Mouse (Mus musculus): ENCODE results near the gene Gm44503.

GRCm38 (mm10) chr9:73030443-73030842 is 71.8 kb downstream of the Gm44503 start:
- TF ChIP-seq CTCF (IDR thresholded peaks at IDR 0.05; ENCODE audit: control insufficient read depth, insufficient read depth, insufficient read length): no peak
- TF ChIP-seq MAX (IDR thresholded peaks at IDR 0.05): no peak
- no peak for TF ChIP-seq CEBPB (IDR thresholded peaks at IDR 0.05; ENCODE audit: low read depth)
- no peak for TF ChIP-seq MYOD1 (IDR thresholded peaks at IDR 0.05; ENCODE audit: control insufficient read depth, insufficient read length, low read depth)
- no peak for TF ChIP-seq MYOG (IDR thresholded peaks at IDR 0.05; ENCODE audit: control insufficient read depth, extremely low read depth, insufficient read length)
- TF ChIP-seq USF1 (IDR thresholded peaks at IDR 0.05; ENCODE audit: low read depth): no peak

All from C2C12 (cell line).